Mouse (Mus musculus) layer of hippocampus, adult 9-10 months (tissue): Measurements from ENCODE around the gene Pgbd5.

ENCODE experiments used
- DNase-seq: peaks from one replicate; pipeline ENCODE4 v3.0.0; 2022; ENCODE audit warnings: low spot score

The Pgbd5 gene

GRCm38 (mm10) chr8:124392271-124393012 lies 47.0 kb downstream of the Pgbd5 start:
- DNase-seq = no peak

GRCm38 (mm10) chr8:124391191-124391590 lies 48.3 kb downstream of the Pgbd5 start:
- no peak for DNase-seq

GRCm38 (mm10) chr8:124389495-124389894 lies 50.0 kb downstream of the Pgbd5 start:
- DNase-seq = no peak

- peak; percentile 65 for DNase-seq
These were observed 53.1 kb downstream of the Pgbd5 start for GRCm38 (mm10) chr8:124386225-124386899.

GRCm38 (mm10) chr8:124384336-124384735 lies 55.1 kb downstream of the Pgbd5 start:
- no peak for DNase-seq

- no peak for DNase-seq
These were observed 57.2 kb downstream of the Pgbd5 start for GRCm38 (mm10) chr8:124382235-124382634.

GRCm38 (mm10) chr8:124379289-124379688 lies 60.2 kb downstream of the Pgbd5 start:
- no peak for DNase-seq

GRCm38 (mm10) chr8:124376406-124376805 lies 63.1 kb downstream of the Pgbd5 start:
- no peak for DNase-seq

- no peak for DNase-seq
These were observed 63.7 kb downstream of the Pgbd5 start for GRCm38 (mm10) chr8:124375727-124376126.

- no peak for DNase-seq
These were observed 64.3 kb downstream of the Pgbd5 start for GRCm38 (mm10) chr8:124375168-124375567.

- DNase-seq = no peak
These were observed 65.7 kb downstream of the Pgbd5 start for GRCm38 (mm10) chr8:124373753-124374152.

GRCm38 (mm10) chr8:124371410-124372123 lies 67.9 kb downstream of the Pgbd5 start:
- no peak for DNase-seq

- DNase-seq = no peak
These were observed 68.9 kb downstream of the Pgbd5 start for GRCm38 (mm10) chr8:124370422-124371183.

- DNase-seq = no peak
These were observed 71.2 kb downstream of the Pgbd5 start for GRCm38 (mm10) chr8:124368213-124368612.

- DNase-seq = no peak
These were observed 76.1 kb downstream of the Pgbd5 start for GRCm38 (mm10) chr8:124363337-124363736.

GRCm38 (mm10) chr8:124362589-124362988 lies 76.9 kb downstream of the Pgbd5 start:
- DNase-seq = no peak

GRCm38 (mm10) chr8:124361773-124362427 lies 77.6 kb downstream of the Pgbd5 start:
- no peak for DNase-seq

- DNase-seq = no peak
These were observed 78.5 kb downstream of the Pgbd5 start for GRCm38 (mm10) chr8:124360911-124361310.

- DNase-seq = no peak
These were observed 87.8 kb downstream of the Pgbd5 start for GRCm38 (mm10) chr8:124351636-124352035.

GRCm38 (mm10) chr8:124349663-124350062 lies 89.8 kb downstream of the Pgbd5 start:
- DNase-seq = peak; percentile 83

GRCm38 (mm10) chr8:124348087-124348486 lies 91.4 kb downstream of the Pgbd5 start:
- no peak for DNase-seq
